Mouse (Mus musculus) MEL (cell line): ENCODE results near the gene Tead4. TPM values are rescaled to one million over a fixed set of nuclear protein-coding genes. Genes with fewer than 3 reads are reported as not detected.

Source experiments
- DNase-seq: peaks from one replicate; pipeline ENCODE4 v3.0.0; 2011; ENCODE audit warnings: low read depth, low spot score
- H3K27ac ChIP-seq: 2 replicates; pipeline ENCODE4 v1.5.1; 2012; ENCODE audit warnings: low read depth, mild to moderate bottlenecking, control low read depth, low read length, moderate library complexity; ENCODE audit not compliant: control insufficient read depth
- H3K27me3 ChIP-seq, 2 experiments: fragments of 150-350 bp in 1 of 2; sonication (generic) in 1 of 2; 2 replicates each; pipeline ENCODE4 v1.6.1; 2012; ENCODE audit warnings: low read length in 2 of 2, mild to moderate bottlenecking in 2 of 2, improper control_type of control experiment in 1 of 2, moderate library complexity in 1 of 2; ENCODE audit not compliant: insufficient read depth in 2 of 2, control insufficient read depth in 1 of 2
- H3K36me3 ChIP-seq, 2 experiments: 2 replicates each; pipeline ENCODE4 v1.6.1; 2012 to 2014; ENCODE audit warnings: low read length in 2 of 2, improper control_type of control experiment in 1 of 2, inconsistent platforms in 1 of 2, mild to moderate bottlenecking in 1 of 2; ENCODE audit not compliant: insufficient read depth in 2 of 2, control insufficient read depth in 1 of 2
- H3K4me1 ChIP-seq, 2 experiments: fragments of 150-350 bp in 1 of 2; sonication (generic) in 1 of 2; 2 replicates each; pipeline ENCODE4 v1.6.1; 2012; ENCODE audit warnings: low read length in 2 of 2, improper control_type of control experiment in 1 of 2, mild to moderate bottlenecking in 1 of 2; ENCODE audit not compliant: insufficient read depth in 2 of 2, control insufficient read depth in 1 of 2
- H3K4me3 ChIP-seq, 2 experiments: fragments of 150-350 bp in 1 of 2; sonication (generic) in 1 of 2; 2 replicates each; pipeline ENCODE4 v1.5.1; 2012; ENCODE audit warnings: low read depth in 2 of 2, low read length in 2 of 2, mild to moderate bottlenecking in 2 of 2, moderate library complexity in 2 of 2, control low read depth in 1 of 2, improper control_type of control experiment in 1 of 2; ENCODE audit not compliant: control insufficient read depth in 1 of 2, insufficient read depth in 1 of 2
- H3K79me2 ChIP-seq: 2 replicates; pipeline ENCODE4 v1.6.1; 2012; ENCODE audit warnings: mild to moderate bottlenecking, low read length, moderate library complexity; ENCODE audit not compliant: control insufficient read depth, poor library complexity, insufficient read depth
- H3K9ac ChIP-seq: 2 replicates; pipeline ENCODE4 v1.6.1; 2012; ENCODE audit warnings: low read depth, mild to moderate bottlenecking, control low read depth, low read length, moderate library complexity; ENCODE audit not compliant: control insufficient read depth, poor library complexity, severe bottlenecking
- H3K9me3 ChIP-seq: fragments of 150-350 bp; sonication (generic); replicated peaks from 2 replicates; pipeline ENCODE4 v1.6.1; 2012; ENCODE audit warnings: mild to moderate bottlenecking, low read length, improper control_type of control experiment, moderate library complexity; ENCODE audit not compliant: insufficient read depth
- CHD1 ChIP-seq: IDR thresholded peaks from 2 replicates; pipeline ENCODE4 v1.6.1; 2012; ENCODE audit warnings: low read depth, mild to moderate bottlenecking, inconsistent platforms, low read length, improper control_type of control experiment
- E2F4 ChIP-seq: IDR thresholded peaks from 2 replicates; pipeline ENCODE4 v1.6.1; 2011; ENCODE audit warnings: low read depth, low read length, improper control_type of control experiment, borderline replicate concordance
- EP300 ChIP-seq, 2 experiments: IDR thresholded peaks; 2 replicates each; pipeline ENCODE4 v1.6.1; 2011; ENCODE audit warnings: improper control_type of control experiment in 2 of 2, low read length in 2 of 2, low read depth in 1 of 2, mild to moderate bottlenecking in 1 of 2
- KAT2A ChIP-seq: conservative IDR thresholded peaks from 2 replicates; pipeline ENCODE4 v1.6.1; 2012; ENCODE audit warnings: low read depth, low read length, improper control_type of control experiment, inconsistent platforms
- MAZ ChIP-seq: IDR thresholded peaks from 2 replicates; pipeline ENCODE4 v1.6.1; 2012; ENCODE audit warnings: low read depth, mild to moderate bottlenecking, inconsistent platforms, low read length, improper control_type of control experiment
- NRF1 ChIP-seq: IDR thresholded peaks from 2 replicates; pipeline ENCODE4 v1.6.1; 2014; ENCODE audit warnings: low read depth, mild to moderate bottlenecking, inconsistent platforms, low read length, improper control_type of control experiment, moderate library complexity; ENCODE audit not compliant: poor library complexity, insufficient read depth, severe bottlenecking
- POLR2A ChIP-seq, 2 experiments: IDR thresholded peaks; 2 replicates each; pipeline ENCODE4 v1.6.1; 2011 to 2012; ENCODE audit warnings: low read length in 2 of 2, mild to moderate bottlenecking in 2 of 2, control low read depth in 1 of 2, improper control_type of control experiment in 1 of 2, low read depth in 1 of 2, moderate library complexity in 1 of 2; ENCODE audit not compliant: control insufficient read depth in 1 of 2, insufficient read depth in 1 of 2, poor library complexity in 1 of 2
- TCF12 ChIP-seq: IDR thresholded peaks from 2 replicates; pipeline ENCODE4 v1.6.1; 2014; ENCODE audit warnings: low read depth, mild to moderate bottlenecking, inconsistent platforms, low read length, improper control_type of control experiment, moderate library complexity
- UBTF ChIP-seq: IDR thresholded peaks from 2 replicates; pipeline ENCODE4 v1.6.1; 2012; ENCODE audit warnings: low read depth, mild to moderate bottlenecking, inconsistent platforms, low read length, improper control_type of control experiment, moderate library complexity, borderline replicate concordance; ENCODE audit not compliant: insufficient read depth
- polyA plus RNA-seq, 2 experiments: library from polyadenylated mRNA; stranded (reverse) in 1 of 2; unstranded in 1 of 2; fragments of >175 nt in 1 of 2; fragments of >200 nt in 1 of 2; gene quantifications; 2 replicates each; pipeline versions ENCODE4 v1.2.1 to v1.2.4; 2012; ENCODE audit warnings: low replicate concordance in 2 of 2, low read depth in 1 of 2; ENCODE audit not compliant: insufficient read length in 2 of 2, insufficient read depth in 1 of 2, missing spikeins in 1 of 2
- total RNA-seq: library from RNA; depleted of rRNA; stranded (reverse); fragments of 300-350 nt; gene quantifications from 2 replicates; pipeline ENCODE4 v1.2.3, GENCODE M21; 2012; rRNA removed

Gene Tead4
- total and polyA plus RNA-seq, 3 experiments = not detected

GRCm38 (mm10) chr6:128179651-128180050 lies 121.0 kb downstream of the Tead4 start:
- H3K79me2 ChIP-seq = no peaks in the 10 kb centered on the region
- H3K4me3 ChIP-seq = no peak overlapping the region
- H3K27me3 ChIP-seq = no peaks in the 10 kb centered on the region
- no peaks in the 10 kb centered on the region for H3K9me3 ChIP-seq
- H3K36me3 ChIP-seq = no peaks in the 10 kb centered on the region
- no peak overlapping the region for H3K9ac ChIP-seq
- no peaks in the 10 kb centered on the region for H3K4me1 ChIP-seq
- DNase-seq = no peak
- no peak for TF ChIP-seq POLR2A (IDR thresholded peaks at IDR 0.05; ENCODE audit: control insufficient read depth in 1 of 2, insufficient read depth in 1 of 2, low read depth in 1 of 2, low read length in 2 of 2, poor library complexity in 1 of 2)
- no peak overlapping the region for H3K27ac ChIP-seq

- no peaks in the 10 kb centered on the region for H3K9me3 ChIP-seq
- no peaks in the 10 kb centered on the region for H3K4me1 ChIP-seq
- no peak for TF ChIP-seq KAT2A
- no peak overlapping the region for H3K9ac ChIP-seq
- no peak overlapping the region for H3K27ac ChIP-seq
- H3K27me3 ChIP-seq = no peaks in the 10 kb centered on the region
- H3K4me3 ChIP-seq = no peak overlapping the region
- DNase-seq = no peak
- H3K36me3 ChIP-seq = no peaks in the 10 kb centered on the region
- no peaks in the 10 kb centered on the region for H3K79me2 ChIP-seq
Observed at GRCm38 (mm10) chr6:128179247-128179646, 121.4 kb downstream of the Tead4 start.

- Histone ChIP-seq H3K79me2 (no peaks in the 10 kb centered on the region), H3K4me3 (no peak overlapping the region), H3K9me3 (no peaks in the 10 kb centered on the region), H3K27me3 (no peaks in the 10 kb centered on the region), H3K9ac (no peak overlapping the region), H3K36me3 (no peaks in the 10 kb centered on the region), H3K4me1 (no peaks in the 10 kb centered on the region), H3K27ac (no peak overlapping the region)
- TF ChIP-seq E2F4 = no peak
- TF ChIP-seq NRF1 = no peak
- TF ChIP-seq EP300 (IDR thresholded peaks at IDR 0.05; ENCODE audit: low read depth in 1 of 2, low read length in 2 of 2) = no peak
- TF ChIP-seq CHD1 = no peak
- TF ChIP-seq POLR2A (IDR thresholded peaks at IDR 0.05; ENCODE audit: control insufficient read depth in 1 of 2, insufficient read depth in 1 of 2, low read depth in 1 of 2, low read length in 2 of 2, poor library complexity in 1 of 2) = no peak
- no peak for TF ChIP-seq UBTF
- no peak for TF ChIP-seq MAZ
- TF ChIP-seq TCF12 = no peak
- DNase-seq = no peak
Observed at GRCm38 (mm10) chr6:128178681-128179080, 121.9 kb downstream of the Tead4 start.

Other genes with a start within 250 kb of the Tead4 start
- 0.08 TPM in 1 of 2 replicates, not detected in the other for gene Tspan9, start 157.2 kb downstream of the Tead4 start, total RNA-seq
- 1 to 10 TPM in 1 of 2 experiments, not detected in 1; 3.4 TPM for gene Tspan9, start 157.2 kb downstream of the Tead4 start, polyA plus RNA-seq
- gene Tulp3, start 55.0 kb upstream of the Tead4 start, total RNA-seq = 5.3 and 5.7 TPM in 2 replicates
- 10 to 100 TPM in 1 of 2 experiments, not detected in 1; 19.2 TPM for gene Tulp3, start 55.0 kb upstream of the Tead4 start, polyA plus RNA-seq
- gene Rhno1, start 62.1 kb upstream of the Tead4 start, total RNA-seq = 40.1 and 46.8 TPM in 2 replicates
- 100 to 1,000 TPM in 1 of 2 experiments, 10 to 100 TPM in 1; 88.1 to 137 TPM for gene Rhno1, start 62.1 kb upstream of the Tead4 start, polyA plus RNA-seq
- 13.7 and 14.7 TPM in 2 replicates for gene Foxm1, start 62.1 kb upstream of the Tead4 start, total RNA-seq
- 10 to 100 TPM; 31.1 to 61.9 TPM for gene Foxm1, start 62.1 kb upstream of the Tead4 start, polyA plus RNA-seq
- not detected in 2 replicates for gene Tex52, start 74.6 kb upstream of the Tead4 start, total RNA-seq
- under 1 TPM in 1 of 2 experiments, not detected in 1; 0.07 TPM for gene Tex52, start 74.6 kb upstream of the Tead4 start, polyA plus RNA-seq
- not detected in 2 replicates for gene Gm44596, start 74.7 kb upstream of the Tead4 start, total RNA-seq
- not detected for gene Gm44596, start 74.7 kb upstream of the Tead4 start, polyA plus RNA-seq
- gene Nrip2, start 98.5 kb upstream of the Tead4 start, total RNA-seq = 0.04 TPM in 1 of 2 replicates, not detected in the other
- under 1 TPM in 1 of 2 experiments, not detected in 1; 0.86 TPM for gene Nrip2, start 98.5 kb upstream of the Tead4 start, polyA plus RNA-seq
- 16.6 and 17.8 TPM in 2 replicates for gene Itfg2, start 124.1 kb upstream of the Tead4 start, total RNA-seq
- gene Itfg2, start 124.1 kb upstream of the Tead4 start, polyA plus RNA-seq = 10 to 100 TPM in 1 of 2 experiments, not detected in 1; 44.8 TPM
- 332 and 333 TPM in 2 replicates for gene Fkbp4, start 137.9 kb upstream of the Tead4 start, total RNA-seq
- gene Fkbp4, start 137.9 kb upstream of the Tead4 start, polyA plus RNA-seq = 100 to 1,000 TPM; 426 to 934 TPM
- not detected in 2 replicates for gene Pzp, start 225.9 kb upstream of the Tead4 start, total RNA-seq
- gene Pzp, start 225.9 kb upstream of the Tead4 start, polyA plus RNA-seq = not detected